Mouse (Mus musculus) adrenal gland, adult (tissue): ENCODE measurements around the gene Cyp27a1.

Experiments
- DNase-seq, 2 experiments: peaks; one replicate each; pipeline ENCODE4 v3.0.0; 2022 to 2023; ENCODE audit warnings: low spot score in 1 of 2; ENCODE audit not compliant: inconsistent age in 2 of 2

Gene Cyp27a1

DNA sequence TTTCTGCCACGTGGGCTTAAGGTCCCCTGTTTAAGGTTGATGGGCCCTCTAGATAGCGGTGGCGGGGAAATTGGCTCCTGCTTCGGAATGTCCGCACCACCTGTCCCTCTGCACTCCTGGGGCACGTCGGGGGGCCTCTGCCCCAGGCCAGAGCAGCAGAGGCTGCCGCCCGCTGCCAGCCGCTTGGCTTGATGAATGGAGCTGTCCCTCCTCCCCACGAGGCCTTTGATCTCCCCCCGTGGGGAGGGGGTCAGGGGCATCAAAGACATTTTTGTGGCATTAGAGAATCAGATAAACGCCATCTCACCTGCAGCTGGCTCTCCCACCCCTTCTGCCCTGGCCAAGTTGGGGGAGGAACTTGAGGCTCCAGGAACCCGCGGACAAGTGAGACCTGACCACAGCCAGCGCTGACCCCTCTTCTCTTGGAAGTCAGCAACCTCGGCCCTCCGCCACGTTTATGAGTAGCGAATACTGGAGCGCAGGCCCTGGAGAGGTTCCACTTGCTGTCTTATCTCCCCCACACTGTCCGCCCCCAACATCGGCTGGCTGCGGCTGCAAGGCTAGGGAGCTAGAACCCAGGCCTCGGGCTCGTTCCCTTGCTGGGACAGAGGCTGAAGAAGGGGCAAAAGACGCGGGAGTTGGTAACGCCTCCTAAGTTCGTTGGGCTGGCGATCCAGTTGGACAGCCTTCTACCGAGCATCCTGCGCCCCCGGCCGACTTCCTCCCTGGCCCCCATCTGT lies 57.5 kb downstream of the Cyp27a1 start:
- peak in 1 of 2 experiments; percentile 52 for DNase-seq

GRCm38 (mm10) chr1:74771467-74771844 lies 58.1 kb downstream of the Cyp27a1 start:
- no peak for DNase-seq

DNA sequence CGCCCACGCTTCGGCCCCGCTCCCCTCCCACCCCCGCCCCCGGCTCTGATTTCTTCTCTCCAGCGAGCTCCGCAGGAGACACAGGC lies 58.3 kb downstream of the Cyp27a1 start, which contains the start of gene Wnt6:
TSS of gene Wnt6 (plus strand) at position 48 of the 86 bp plus-strand sequence.
- DNase-seq, result no peak

GRCm38 (mm10) chr1:74771931-74772620 lies 58.7 kb downstream of the Cyp27a1 start:
- DNase-seq, result peak in 1 of 2 experiments; percentile 66

GRCm38 (mm10) chr1:74773136-74773535 lies 59.8 kb downstream of the Cyp27a1 start:
- peak; percentile 88 to 96 for DNase-seq

DNA sequence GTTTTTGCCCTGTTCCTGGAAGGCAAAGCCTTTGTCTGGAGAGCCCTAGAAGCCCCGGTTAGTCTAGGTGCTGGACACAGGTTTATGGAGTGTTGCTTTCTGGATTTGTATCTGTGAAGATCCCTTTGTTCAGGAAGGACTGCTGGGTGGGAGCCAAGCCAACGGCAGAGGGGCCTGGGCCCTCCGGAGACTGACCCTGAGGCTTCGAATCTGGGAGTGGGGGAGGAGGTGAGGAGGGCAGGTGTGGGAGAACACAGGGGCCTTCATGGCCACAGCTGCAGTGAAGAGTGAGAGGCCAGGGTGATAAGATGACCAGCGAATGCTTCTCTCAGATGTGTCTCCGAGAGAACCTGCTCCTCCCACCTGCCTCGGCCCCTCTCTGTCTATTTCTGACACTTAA lies 60.7 kb downstream of the Cyp27a1 start:
- no peak for DNase-seq

DNA sequence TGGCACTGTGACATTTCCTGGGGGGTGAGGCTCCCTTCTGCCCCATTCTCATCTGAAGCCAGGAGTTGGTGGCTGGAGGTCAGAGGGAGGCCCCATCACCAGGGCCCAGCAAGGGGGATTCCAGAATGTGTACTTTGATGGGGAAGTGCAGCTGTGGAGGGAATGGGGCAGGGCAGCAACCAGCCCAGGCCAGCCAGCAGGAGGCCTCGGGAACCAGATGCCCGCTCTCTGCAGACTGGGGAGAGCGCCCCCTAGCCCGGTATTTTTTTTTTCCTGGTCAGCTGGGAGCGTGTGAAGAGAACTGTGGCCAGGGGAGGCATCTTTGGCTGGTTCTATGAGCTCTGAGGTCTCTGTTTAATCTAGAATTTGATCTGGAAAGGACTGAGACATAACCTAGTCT lies 62.4 kb downstream of the Cyp27a1 start:
- DNase-seq, result peak in 1 of 2 experiments; percentile 53

DNA sequence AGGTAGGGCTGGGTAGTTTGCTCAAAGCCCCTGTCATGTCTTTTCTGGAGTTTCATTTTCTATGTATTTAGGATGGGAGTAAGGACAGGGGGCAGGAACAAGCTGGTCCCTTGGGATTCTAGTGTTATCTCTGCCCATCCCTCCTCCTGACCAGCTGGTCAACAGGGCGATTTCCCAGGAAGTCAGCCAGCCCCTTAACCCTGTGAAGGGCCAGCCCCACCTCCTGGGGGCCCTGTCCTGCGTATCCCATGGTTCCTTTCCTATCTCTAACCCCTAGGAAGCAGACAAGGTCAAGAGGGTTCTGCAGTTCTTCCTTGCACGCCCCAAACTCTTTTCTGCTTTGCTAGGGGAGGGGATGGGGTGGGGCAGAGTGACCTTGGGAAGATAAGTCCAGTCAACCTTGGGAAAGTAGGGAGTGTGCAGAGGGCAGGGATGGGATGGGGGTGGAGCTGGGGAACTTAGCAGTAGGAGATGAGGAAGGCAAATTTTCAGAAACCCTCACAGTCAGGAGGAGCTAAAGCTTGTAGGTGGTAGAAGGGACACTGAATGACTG lies 65.6 kb downstream of the Cyp27a1 start:
- peak in 1 of 2 experiments; percentile 20 for DNase-seq

DNA sequence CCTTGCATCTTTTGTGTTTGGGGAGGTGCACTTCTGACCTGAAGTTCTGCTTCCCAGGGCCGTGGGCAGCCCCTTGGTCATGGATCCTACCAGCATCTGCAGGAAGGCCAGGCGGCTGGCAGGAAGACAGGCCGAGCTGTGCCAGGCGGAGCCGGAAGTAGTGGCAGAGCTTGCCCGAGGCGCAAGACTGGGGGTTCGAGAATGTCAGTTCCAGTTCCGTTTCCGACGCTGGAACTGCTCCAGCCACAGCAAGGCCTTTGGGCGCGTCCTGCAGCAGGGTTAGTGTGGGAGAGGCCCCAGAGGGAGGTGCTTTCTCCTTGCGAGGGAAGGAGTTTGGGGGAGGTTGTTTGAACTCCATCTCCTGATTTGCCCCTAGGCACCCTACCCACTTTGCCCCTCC lies 68.7 kb downstream of the Cyp27a1 start:
- peak in 1 of 2 experiments; percentile 34 for DNase-seq

DNA sequence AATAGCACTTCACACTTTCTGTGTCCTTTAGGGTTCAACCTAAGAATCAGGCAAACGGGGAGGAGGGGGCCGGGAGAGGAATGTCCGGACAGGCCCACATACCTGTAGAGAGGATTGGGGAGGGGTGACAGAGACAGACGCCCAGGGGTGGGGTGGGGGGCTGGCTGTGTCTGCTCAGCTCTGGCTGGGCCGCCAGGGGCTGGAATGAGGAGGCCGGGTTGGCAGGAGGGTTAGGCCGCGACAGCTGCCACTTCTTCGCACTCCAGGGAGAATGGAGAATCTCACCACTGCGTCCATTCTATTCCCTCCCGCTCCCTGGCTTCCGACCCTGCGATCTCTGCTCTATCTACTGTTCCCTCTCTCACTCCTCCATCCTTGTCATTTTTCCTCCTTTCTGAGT lies 70.2 kb downstream of the Cyp27a1 start:
- peak in 1 of 2 experiments; percentile 37 for DNase-seq

DNA sequence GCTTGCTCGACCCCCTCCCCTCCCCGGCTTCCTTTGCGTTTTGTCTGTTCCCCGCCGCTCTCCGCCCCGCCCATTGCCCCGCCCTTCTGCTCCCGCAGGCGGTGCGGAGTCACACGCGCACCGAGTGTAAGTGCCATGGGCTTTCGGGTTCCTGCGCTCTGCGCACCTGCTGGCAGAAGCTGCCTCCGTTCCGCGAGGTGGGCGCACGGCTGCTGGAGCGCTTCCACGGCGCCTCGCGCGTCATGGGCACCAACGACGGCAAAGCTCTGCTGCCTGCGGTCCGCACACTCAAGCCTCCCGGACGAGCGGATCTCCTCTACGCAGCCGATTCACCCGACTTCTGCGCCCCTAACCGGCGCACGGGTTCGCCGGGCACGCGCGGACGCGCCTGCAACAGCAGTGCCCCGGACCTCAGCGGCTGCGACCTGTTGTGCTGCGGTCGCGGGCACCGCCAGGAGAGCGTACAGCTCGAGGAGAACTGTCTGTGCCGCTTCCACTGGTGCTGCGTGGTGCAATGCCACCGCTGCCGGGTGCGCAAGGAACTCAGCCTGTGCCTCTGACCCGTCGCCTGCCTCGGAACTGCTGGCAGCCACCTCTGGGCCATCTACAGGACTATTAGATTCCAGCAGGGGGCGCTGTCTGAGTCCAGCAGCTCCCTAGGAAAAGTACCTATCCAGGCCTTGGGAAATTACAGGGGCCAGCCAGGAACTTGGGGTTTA lies 70.8 kb downstream of the Cyp27a1 start:
- peak; percentile 79 to 90 for DNase-seq
